Mouse (Mus musculus): ENCODE results near the gene Creb3l2.

GRCm38 (mm10) chr6:37406903-37407302, 35.0 kb downstream of the Creb3l2 start:
- TF ChIP-seq POLR2A (IDR thresholded peaks at IDR 0.05; ENCODE audit: borderline replicate concordance, low read depth, low read length): no peak
- TF ChIP-seq CTCF (IDR thresholded peaks at IDR 0.05; ENCODE audit: low read depth, low read length): no peak
